Mouse (Mus musculus) ES-Bruce4 (cell line): Measurements from ENCODE around the gene Rnf217.

Experiments used
- CTCF ChIP-seq: IDR thresholded peaks from one replicate; pipeline ENCODE4 v1.8.1; 2011; ENCODE audit warnings: low read depth, low read length
- EP300 ChIP-seq: IDR thresholded peaks from 2 replicates; pipeline ENCODE4 v1.6.1; 2011; ENCODE audit warnings: low read depth, low read length; ENCODE audit not compliant: insufficient read depth
- POLR2A ChIP-seq: IDR thresholded peaks from one replicate; pipeline ENCODE4 v1.8.1; 2011; ENCODE audit warnings: low read length; ENCODE audit not compliant: insufficient read depth

DNA sequence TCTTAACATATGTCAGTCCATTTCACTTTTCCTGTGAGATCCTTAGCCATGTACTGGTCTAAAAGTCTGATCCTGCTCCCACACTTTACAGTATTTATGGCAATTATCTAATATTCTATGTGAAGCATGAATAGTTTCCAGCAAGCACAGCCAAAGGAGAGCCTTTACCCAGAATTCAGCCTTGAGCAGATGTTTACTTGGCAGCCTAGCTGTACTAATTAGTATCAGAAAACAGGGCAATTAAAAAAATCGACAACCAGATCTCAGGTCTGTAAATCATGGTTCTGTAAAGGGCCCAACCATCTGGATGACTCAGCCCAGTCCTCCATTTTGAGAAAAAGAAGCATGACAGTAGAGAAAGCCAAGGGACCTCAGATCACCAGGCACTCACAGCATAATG is 57.6 kb downstream of the Rnf217 start:
- TF ChIP-seq POLR2A (no peak), CTCF (no peak), EP300 (no peak)
